Mouse (Mus musculus) testis, postnatal 14 days (tissue): ENCODE measurements around the gene Calm5.
"Not testable (repeated sequence)": the region's sequence is repeated elsewhere in the genome, so short reads cannot be mapped to it uniquely, and the experiment has no call there.

Source experiments
- DNase-seq: peaks from one replicate; pipeline ENCODE4 v3.0.0; 2021; ENCODE audit warnings: low spot score

Gene Calm5

DNA sequence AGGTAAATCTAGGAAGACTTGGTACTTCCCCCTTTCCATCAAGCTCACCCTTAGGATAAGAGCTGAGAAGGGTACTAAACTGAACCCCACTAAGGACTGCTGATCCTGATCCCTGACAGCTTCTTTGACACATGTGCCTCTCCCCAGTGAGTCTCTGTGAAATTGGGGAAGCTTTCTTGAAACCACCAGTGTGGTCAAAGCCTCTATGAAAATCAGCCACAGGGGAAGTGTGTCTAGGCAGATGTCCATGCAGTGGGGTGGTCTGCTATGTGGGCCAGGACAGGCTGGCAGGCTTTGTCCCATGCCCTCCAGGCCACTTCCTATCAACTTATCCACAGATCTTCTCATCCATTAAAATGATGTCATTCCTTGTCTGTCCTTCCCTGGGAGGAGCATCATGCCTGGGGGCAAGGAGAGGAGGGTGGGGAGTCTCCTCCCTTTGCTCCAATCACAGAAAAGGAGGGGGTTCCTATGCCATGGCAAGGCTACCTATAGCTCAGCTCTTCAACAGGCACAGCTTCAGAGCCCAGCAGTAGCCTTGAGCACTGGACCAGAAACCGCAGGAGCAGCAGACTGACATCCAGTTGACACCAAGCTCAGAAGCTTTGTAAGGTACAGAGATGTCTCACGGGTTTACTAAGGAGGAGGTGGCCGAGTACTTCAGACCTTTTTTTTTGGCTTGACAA is at the start of gene Calm5:
Calm5 (plus strand) TSS at position 526 of the 686 bp plus-strand sequence.
- DNase-seq, result not testable (repeated sequence)

GRCm38 (mm10) chr13:3804186-3804585 is 49.8 kb upstream of the Calm5 start, which contains the start of gene Calml3:
Calml3 (minus strand) TSS chr13:3804316.
- peak; percentile 15 for DNase-seq

DNA sequence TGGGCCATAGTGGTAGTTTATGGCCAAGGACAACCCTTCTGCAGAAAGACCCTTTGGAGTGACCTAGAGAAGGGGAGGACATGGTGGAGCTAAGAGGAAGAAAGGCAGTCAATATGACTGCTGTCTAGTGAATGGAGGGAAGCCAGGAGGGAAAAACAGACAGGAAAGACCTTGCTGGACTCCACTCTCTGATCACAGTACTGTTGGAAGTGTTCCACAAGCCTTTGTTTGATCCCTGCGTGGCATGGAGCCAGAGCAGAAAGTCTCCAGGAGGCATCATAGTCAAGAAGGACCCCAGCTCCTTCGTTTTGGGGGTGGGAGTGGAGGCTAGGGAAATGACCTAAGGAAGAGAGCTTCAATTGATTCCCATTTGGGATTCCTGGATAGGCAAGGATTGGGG is 48.8 kb upstream of the Calm5 start:
- DNase-seq, result no peak

GRCm38 (mm10) chr13:3805638-3806037 is 48.3 kb upstream of the Calm5 start:
- no peak for DNase-seq

DNA sequence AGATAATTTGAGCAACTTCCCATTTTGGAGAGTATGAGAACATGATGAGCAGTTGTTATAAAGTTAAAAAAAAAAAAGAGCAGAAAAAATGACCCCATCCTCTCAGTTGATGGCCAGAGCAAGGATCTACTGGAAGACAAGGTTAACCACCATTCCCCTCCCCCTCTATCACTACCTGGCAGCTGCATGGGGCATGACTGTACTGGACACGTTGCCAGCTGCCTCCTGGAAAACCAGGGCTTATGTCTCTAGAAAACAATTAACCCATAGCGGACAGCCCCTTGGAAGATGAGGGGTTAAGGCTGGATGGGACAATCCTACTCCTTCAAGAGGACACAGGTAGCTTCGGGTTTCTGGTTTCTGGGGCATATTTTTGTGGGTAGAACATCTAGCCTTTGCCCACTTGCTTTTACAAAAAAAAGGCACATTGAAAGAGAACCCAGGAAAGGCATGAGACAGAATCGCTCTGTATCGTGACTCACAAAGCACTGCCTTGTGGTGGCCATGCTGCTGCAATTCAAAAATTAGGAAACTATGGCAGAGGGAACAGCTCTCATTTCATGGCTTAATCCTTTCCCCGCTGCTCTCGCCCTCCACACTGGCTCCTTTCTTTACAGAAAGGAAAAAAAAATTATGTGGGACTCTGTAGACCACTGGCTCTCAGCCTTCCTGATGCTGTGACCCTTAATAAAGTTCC is 46.7 kb upstream of the Calm5 start:
- DNase-seq, result no peak

DNA sequence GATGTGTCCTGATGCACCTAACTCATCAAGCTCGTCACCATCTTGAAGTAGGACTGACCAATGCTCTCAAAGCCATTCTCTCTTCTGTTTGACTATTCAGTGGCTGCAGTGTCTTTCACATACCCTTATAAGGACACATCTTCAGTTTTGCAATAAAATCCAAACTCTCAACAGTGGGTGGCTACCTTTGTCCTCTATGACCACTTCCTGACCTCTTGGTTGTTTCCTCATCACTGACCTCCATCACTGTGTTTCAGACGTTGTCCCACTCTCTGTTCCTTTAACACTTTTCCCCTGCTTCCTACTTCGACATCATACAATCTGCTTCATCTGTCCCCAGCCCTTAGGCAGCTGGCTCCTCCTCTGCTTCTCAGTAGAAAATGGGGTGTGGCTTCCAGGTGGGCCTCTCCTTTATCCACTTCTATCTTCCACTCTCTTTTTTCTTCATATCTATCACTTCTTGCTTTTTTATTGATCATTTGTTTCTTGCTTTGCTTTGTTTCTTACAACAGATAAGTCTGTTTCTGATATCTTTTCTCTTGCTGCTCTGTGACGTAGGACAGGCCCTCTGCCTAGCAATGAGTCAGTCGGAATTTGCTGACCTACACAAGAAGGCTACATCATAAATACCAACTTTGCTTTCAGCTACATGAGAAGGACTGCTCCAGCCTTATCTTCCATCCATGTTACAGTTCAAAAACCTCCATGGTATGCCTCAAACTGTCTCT is 35.8 kb upstream of the Calm5 start:
- DNase-seq, result no peak

- no peak for DNase-seq
Measured at GRCm38 (mm10) chr13:3818740-3819076, 35.3 kb upstream of the Calm5 start.

DNA sequence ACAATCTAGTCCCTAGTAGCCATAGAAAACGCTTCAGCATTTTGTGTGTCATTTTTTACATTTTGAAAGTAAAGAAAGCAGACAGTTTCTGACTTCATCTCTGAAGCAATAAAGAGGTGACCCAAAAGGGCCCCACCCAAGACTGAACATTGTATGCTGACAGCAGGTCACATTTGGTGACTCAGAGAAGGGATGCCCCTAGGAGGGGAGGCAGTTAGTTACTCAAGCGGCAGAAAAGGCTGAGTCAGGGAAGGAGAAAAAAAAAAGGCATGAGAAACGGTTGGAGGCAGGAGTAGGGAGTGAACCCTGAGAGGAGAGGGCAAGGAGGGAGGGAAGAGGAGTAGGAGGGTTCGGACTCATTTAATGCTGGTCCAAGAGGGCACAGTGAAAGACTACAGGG is 31.9 kb upstream of the Calm5 start:
- DNase-seq, result no peak

DNA sequence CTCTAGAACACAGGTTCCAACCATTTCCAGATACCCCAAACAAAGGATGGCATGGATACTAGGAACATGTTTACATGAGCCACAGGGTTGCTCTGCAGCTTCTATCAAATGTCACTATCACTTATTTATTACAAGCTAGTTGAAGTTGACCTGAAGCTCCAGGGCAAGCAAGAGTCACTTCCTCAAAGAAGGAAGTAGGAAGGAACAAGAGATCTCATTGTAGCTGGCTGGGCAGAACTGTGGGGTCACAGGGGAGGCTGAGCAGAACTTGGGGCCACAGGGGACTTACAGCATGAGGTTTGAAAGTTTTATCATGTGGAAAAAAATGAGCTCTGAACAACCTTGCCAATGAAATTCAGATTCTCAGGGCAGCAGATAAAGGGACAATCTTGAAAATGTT is 28.2 kb upstream of the Calm5 start:
- DNase-seq, result no peak

DNA sequence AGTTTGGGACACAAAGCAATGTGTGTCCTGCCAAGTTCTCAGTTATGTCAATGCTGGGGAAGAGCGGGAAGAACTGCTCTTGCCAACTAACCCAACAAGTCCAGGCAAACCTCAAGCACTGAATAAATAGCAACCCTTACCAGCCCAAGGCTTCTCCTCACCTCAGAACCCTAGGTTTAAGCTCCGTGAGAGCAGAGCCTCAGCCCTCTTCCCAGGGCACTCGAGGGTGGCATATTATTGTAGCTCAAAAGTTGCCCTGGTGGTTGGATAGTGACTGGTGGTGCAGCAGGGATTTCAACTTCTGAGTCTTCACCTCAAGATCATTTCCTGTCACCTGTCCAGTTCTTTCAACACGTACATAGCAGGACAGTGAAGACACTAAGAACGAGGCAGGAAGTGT is 22.4 kb upstream of the Calm5 start:
- no peak for DNase-seq

- no peak for DNase-seq
Measured at GRCm38 (mm10) chr13:3831994-3832393, 22.0 kb upstream of the Calm5 start.

DNA sequence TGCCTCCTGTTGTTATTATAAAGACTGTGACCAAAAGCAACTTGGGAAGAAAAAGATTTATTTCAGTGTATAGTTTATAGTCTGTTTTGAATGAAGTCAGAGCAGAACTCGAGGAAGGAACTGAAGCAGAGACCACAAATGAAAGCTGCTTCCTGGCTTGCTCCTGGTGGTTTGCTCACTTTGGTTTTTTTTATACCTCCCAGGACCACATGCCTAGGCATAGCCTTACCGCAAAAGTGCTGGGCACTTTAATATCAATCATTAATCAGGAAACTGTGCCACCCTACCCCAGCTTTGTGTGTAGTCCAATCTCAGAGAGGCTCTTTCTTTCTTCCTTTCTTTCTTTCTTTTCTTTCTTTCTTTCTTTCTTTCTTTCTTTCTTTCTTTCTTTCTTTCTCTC is 21.5 kb upstream of the Calm5 start:
- no peak for DNase-seq

DNA sequence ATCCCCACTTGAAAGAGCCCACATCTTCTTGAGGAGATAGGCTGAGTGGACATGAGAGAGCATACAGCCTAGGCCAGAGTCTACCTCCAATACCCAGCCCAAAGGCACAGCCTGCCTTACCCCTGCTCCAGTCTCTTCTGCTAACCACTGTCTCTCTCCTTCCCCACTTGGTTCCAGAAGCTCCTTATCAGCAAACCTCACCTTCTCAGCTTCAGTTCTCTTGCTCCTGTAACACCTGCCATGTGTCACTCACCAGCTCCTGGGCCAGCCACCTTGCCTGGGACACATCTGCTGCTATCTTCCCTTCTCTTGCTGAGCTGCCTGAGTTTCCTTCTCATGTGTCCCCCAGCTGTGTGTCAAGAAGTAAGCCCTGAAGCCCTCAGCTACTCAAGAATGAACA is 20.3 kb upstream of the Calm5 start:
- not testable (repeated sequence) for DNase-seq

DNA sequence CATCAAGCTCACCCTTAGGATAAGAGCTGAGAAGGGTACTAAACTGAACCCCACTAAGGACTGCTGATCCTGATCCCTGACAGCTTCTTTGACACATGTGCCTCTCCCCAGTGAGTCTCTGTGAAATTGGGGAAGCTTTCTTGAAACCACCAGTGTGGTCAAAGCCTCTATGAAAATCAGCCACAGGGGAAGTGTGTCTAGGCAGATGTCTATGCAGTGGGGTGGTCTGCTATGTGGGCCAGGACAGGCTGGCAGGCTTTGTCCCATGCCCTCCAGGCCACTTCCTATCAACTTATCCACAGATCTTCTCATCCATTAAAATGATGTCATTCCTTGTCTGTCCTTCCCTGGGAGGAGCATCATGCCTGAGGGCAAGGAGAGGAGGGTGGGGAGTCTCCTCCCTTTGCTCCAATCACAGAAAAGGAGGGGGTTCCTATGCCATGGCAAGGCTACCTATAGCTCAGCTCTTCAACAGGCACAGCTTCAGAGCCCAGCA is 16.6 kb upstream of the Calm5 start, which contains the start of gene Calm4:
Calm4 (plus strand) TSS at position 446 of the 496 bp plus-strand sequence.
- not testable (repeated sequence) for DNase-seq

- DNase-seq, result not testable (repeated sequence)
Measured at GRCm38 (mm10) chr13:3840662-3841061, 13.3 kb upstream of the Calm5 start.

DNA sequence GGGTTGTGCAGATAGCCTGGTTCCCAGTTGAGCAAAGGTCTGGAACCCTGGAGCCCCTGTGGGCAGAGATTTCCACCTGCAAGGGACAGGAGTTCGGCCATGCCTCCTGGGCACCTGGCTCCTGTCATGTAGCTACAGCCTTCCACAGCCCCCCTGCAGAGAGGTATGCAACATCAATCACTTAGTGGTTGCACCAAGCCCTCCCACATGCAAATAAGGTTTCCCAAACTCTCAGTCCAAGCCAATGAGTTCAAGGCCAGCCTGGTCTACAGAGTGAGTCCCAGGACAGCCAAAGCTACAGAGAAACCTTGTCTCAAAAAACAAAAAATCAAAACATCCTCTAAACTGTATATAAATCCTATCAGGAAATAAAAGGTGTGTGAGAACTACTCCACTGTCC is 3.6 kb upstream of the Calm5 start:
- no peak for DNase-seq

- DNase-seq, result no peak
Measured at GRCm38 (mm10) chr13:3854856-3855255, 883 bp downstream of the Calm5 start.

DNA sequence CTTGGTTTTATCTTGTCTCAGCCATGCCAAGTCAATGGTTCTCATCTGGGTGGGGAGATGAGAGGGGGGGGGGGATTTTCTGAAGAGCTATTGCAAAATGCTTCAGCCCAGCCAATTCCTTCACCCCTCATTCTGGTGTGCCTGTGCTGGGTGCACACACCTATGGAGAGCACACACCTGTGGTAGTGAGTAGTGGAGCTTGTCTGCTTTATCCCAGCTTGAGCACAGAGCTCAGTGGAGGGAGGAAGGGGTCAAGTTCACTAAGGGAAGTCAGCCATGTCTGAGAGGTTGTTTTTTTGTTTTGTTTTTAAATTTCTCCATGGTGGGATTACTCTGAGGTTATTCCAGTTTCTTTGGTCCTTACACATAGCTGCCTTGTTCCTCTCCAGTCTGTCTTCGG is 2.3 kb downstream of the Calm5 start:
- no peak for DNase-seq

GRCm38 (mm10) chr13:3861251-3861650 is 7.3 kb downstream of the Calm5 start:
- DNase-seq, result no peak

GRCm38 (mm10) chr13:3862325-3862724 is 8.4 kb downstream of the Calm5 start:
- DNase-seq, result no peak

DNA sequence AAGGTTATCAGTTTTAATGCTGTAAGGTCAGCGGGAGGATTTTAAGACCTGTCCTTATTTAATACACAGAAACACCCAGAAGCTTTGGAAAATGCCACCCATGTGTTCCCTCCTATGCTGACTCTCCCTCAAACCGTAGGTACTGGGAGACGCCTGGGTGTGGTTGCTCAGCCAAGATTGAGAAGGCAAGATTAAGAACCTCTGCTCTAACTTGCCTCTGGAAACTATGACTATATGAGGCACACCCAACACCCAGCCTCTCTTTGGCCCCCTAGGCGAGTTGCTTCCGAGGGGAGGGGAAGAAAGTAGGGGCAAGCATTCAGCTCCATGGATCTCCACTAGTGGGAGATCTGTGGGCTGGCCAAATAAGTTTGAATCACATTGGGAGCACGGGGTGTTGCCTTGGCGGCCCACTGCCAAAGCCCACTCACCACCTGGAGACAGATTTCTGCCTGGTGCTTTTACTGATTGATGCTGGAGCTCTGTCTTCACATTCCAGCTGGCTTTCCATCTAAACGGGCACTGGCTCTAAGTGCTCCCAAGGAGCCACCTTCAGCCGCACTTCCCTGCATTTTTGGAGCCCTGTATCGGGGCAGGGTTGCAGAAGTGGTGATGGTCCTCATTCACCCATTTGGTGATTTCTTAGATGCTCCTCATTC is 9.1 kb downstream of the Calm5 start:
- DNase-seq, result no peak

GRCm38 (mm10) chr13:3865648-3866354 is 11.8 kb downstream of the Calm5 start:
- DNase-seq, result peak; percentile 29
